Mouse (Mus musculus) gastrocnemius, adult 18-20 months (tissue): ENCODE data around the gene Sass6. TPM values are rescaled to one million over a fixed set of nuclear protein-coding genes. Genes with fewer than 3 reads are reported as not detected.
"Not testable (repeated sequence)": the region's sequence is repeated elsewhere in the genome, so short reads cannot be mapped to it uniquely, and the experiment has no call there.

Source experiments
- DNase-seq: peaks from one replicate; pipeline ENCODE4 v3.0.0; 2021; ENCODE audit warnings: low spot score
- long read RNA-seq, 2 experiments: library from polyadenylated mRNA; stranded (forward); transcript quantifications; one replicate each; pipeline ENCODE4 v2.0.0; 2021
- total RNA-seq, 2 experiments: library from RNA; stranded (reverse); gene quantifications; 2 replicates each; pipeline ENCODE4 v1.2.3; 2021

The Sass6 gene
- 1 to 10 TPM; 1.6 to 2.0 TPM for total RNA-seq
- long read RNA-seq, experiment 1, partial matches to known transcripts = 0 of 1 reads
- long read RNA-seq, experiment 1, other reads (novel, unspliced or antisense) = 0 of 1 reads
- long read RNA-seq, experiment 2, partial matches to known transcripts = 1 of 1 reads
- long read RNA-seq, experiment 2, other reads (novel, unspliced or antisense) = 0 of 1 reads

- DNase-seq = peak; percentile 99
Observed at GRCm38 (mm10) chr3:116594728-116595602, at the start of gene Sass6. Sass6 (plus strand) TSS chr3:116594982.

- no peak for DNase-seq
Observed at GRCm38 (mm10) chr3:116547430-116547829, 47.4 kb upstream of the Sass6 start.

- DNase-seq = no peak
Observed at GRCm38 (mm10) chr3:116551362-116551761, 43.4 kb upstream of the Sass6 start.

- not testable (repeated sequence) for DNase-seq
Observed at GRCm38 (mm10) chr3:116561315-116561714, 33.5 kb upstream of the Sass6 start.

GRCm38 (mm10) chr3:116562408-116563094 is 32.2 kb upstream of the Sass6 start, which contains the start of gene Lrrc39:
Lrrc39 (plus strand) TSS chr3:116562973.
- peak; percentile 40 for DNase-seq

- no peak for DNase-seq
Observed at GRCm38 (mm10) chr3:116563095-116563492, 31.7 kb upstream of the Sass6 start.

- no peak for DNase-seq
Observed at GRCm38 (mm10) chr3:116570628-116571027, 24.2 kb upstream of the Sass6 start.

- no peak for DNase-seq
Observed at GRCm38 (mm10) chr3:116577286-116577685, 17.5 kb upstream of the Sass6 start.

GRCm38 (mm10) chr3:116582201-116582600 is 12.6 kb upstream of the Sass6 start:
- DNase-seq = no peak

GRCm38 (mm10) chr3:116594076-116594727 is 580 bp upstream of the Sass6 start:
- no peak for DNase-seq

GRCm38 (mm10) chr3:116595603-116595991 is 815 bp downstream of the Sass6 start:
- no peak for DNase-seq

- DNase-seq = no peak
Observed at GRCm38 (mm10) chr3:116599705-116600104, 4.9 kb downstream of the Sass6 start.

- no peak for DNase-seq
Observed at GRCm38 (mm10) chr3:116601005-116601404, 6.2 kb downstream of the Sass6 start.

GRCm38 (mm10) chr3:116601781-116602180 is 7.0 kb downstream of the Sass6 start:
- DNase-seq = no peak

- DNase-seq = no peak
Observed at GRCm38 (mm10) chr3:116604570-116604969, 9.8 kb downstream of the Sass6 start.

- peak; percentile 4 for DNase-seq
Observed at GRCm38 (mm10) chr3:116614295-116614892, 19.6 kb downstream of the Sass6 start, which contains the start of gene Trmt13. Trmt13 (minus strand) TSS chr3:116614587.

- no peak for DNase-seq
Observed at GRCm38 (mm10) chr3:116615318-116616068, 20.7 kb downstream of the Sass6 start.

GRCm38 (mm10) chr3:116618855-116619254 is 24.1 kb downstream of the Sass6 start:
- no peak for DNase-seq

- DNase-seq = no peak
Observed at GRCm38 (mm10) chr3:116620636-116621370, 26.0 kb downstream of the Sass6 start.

- no peak for DNase-seq
Observed at GRCm38 (mm10) chr3:116622641-116623040, 27.9 kb downstream of the Sass6 start.
